Mouse (Mus musculus) midbrain, embryonic 11.5 days (tissue): ENCODE data around the gene Mrs2. TPM values are rescaled to one million over a fixed set of nuclear protein-coding genes. Genes with fewer than 3 reads are reported as not detected.
A peak's percentile ranks its signal among the peaks of the same experiment; 100 is the strongest.

ENCODE experiments used
- ATAC-seq: fragments of 200-750 bp; cut with Nextera tagmentation; 2 replicates; pipeline ENCODE4 v1.8.0; 2017; ENCODE audit warnings: moderate TSS enrichment, moderate library complexity; ENCODE audit not compliant: low FRiP score
- DNase-seq: peaks from one replicate; pipeline ENCODE4 v3.0.0; 2015; ENCODE audit warnings: low spot score; ENCODE audit errors: missing footprints
- H3K27ac ChIP-seq: fragments of 300-500 bp; sonication (generic); 2 replicates; pipeline ENCODE4 v1.5.1; 2014; ENCODE audit warnings: low read depth, low read length
- H3K27me3 ChIP-seq: fragments of 300-500 bp; sonication (generic); 2 replicates; pipeline ENCODE4 v1.6.1; 2014; ENCODE audit warnings: mild to moderate bottlenecking, low read length, moderate library complexity, mixed read lengths; ENCODE audit not compliant: control insufficient read depth, insufficient read depth
- H3K36me3 ChIP-seq: fragments of 300-500 bp; sonication (generic); 2 replicates; pipeline ENCODE4 v1.6.1; 2014; ENCODE audit warnings: mild to moderate bottlenecking, low read length, moderate library complexity, mixed read lengths; ENCODE audit not compliant: control insufficient read depth, insufficient read depth
- H3K4me1 ChIP-seq: fragments of 300-500 bp; sonication (generic); 2 replicates; pipeline ENCODE4 v1.6.1; 2014; ENCODE audit warnings: low read length; ENCODE audit not compliant: control insufficient read depth, insufficient read depth
- H3K4me2 ChIP-seq: fragments of 300-500 bp; sonication (generic); 2 replicates; pipeline ENCODE4 v1.6.1; 2014; ENCODE audit warnings: mild to moderate bottlenecking, moderate library complexity
- H3K4me3 ChIP-seq: fragments of 300-500 bp; sonication (generic); 2 replicates; pipeline ENCODE4 v1.5.1; 2014; ENCODE audit warnings: low read depth, low read length
- H3K9ac ChIP-seq: fragments of 300-500 bp; sonication (generic); 2 replicates; pipeline ENCODE4 v1.6.1; 2014; ENCODE audit warnings: low read length
- H3K9me3 ChIP-seq: fragments of 300-500 bp; sonication (generic); 2 replicates; pipeline ENCODE4 v1.6.1; 2016; ENCODE audit warnings: low read length; ENCODE audit not compliant: control insufficient read depth
- WGBS: fragments of 180-500 bp; shearing (Covaris S2); extraction: QIAGEN DNeasy Blood & Tissue Kit; methylation state at CpG from one replicate; pipeline ENCODE4 v1.1.7; 2014; 5-methylcytosine and 5-hydroxymethylcytosine counted together
- polyA plus RNA-seq: library from polyadenylated mRNA; unstranded; fragments of >200 nt; fragmentation: Nextera tagmentation; extraction: Ambion mirVana; gene quantifications from 2 replicates; pipeline ENCODE4 v1.2.1, GENCODE M21; 2014

Mrs2 gene
- polyA plus RNA-seq, 1 experiment from 2014 or later = 24.3 TPM

GRCm38 (mm10) chr13:24945567-24945966 lies 74.6 kb downstream of the Mrs2 start:
- Histone ChIP-seq H3K4me2 (no peak overlapping the region), H3K9ac (no peak overlapping the region), H3K27me3 (no peaks in the 10 kb centered on the region), H3K4me1 (no peaks in the 10 kb centered on the region), H3K27ac (no peak overlapping the region), H3K36me3 (no peaks in the 10 kb centered on the region), H3K4me3 (no peak overlapping the region), H3K9me3 (no peaks in the 10 kb centered on the region)
- DNase-seq (no peak), ATAC-seq (no peak)
- WGBS = 37% methylated on average over 4 of the region's 4 CpGs

GRCm38 (mm10) chr13:24943303-24943702 lies 76.9 kb downstream of the Mrs2 start:
- Histone ChIP-seq H3K36me3 (no peaks in the 10 kb centered on the region), H3K9me3 (no peaks in the 10 kb centered on the region), H3K9ac (no peak overlapping the region), H3K27ac (no peak overlapping the region), H3K4me1 (no peaks in the 10 kb centered on the region), H3K4me2 (no peak overlapping the region), H3K4me3 (no peak overlapping the region), H3K27me3 (no peaks in the 10 kb centered on the region; the same call in 1 of the 2 replicates)
- WGBS = 90% methylated on average over 8 of the region's 8 CpGs
- no peak for DNase-seq
- no peak for ATAC-seq

- H3K4me2 ChIP-seq = no peak within 1 kb of the TSS
- H3K4me3 ChIP-seq = no peak within 1 kb of the TSS
- no peaks in the 10 kb centered on the region; the same call in 1 of the 2 replicates for H3K27me3 ChIP-seq
- no peak within 1 kb of the TSS for H3K9ac ChIP-seq
- H3K36me3 ChIP-seq = no peaks in the 10 kb centered on the region
- ATAC-seq (0 out of 2 replicates have a peak, but pooled peaks have one; percentile 12), DNase-seq (no peak)
- H3K9me3 ChIP-seq = no peaks in the 10 kb centered on the region
- WGBS = 58% methylated on average over 17 of the region's 17 CpGs
- H3K4me1 ChIP-seq = 0 out of 2 replicates have a peak, but pooled peaks cover 2% of the 10 kb centered on the region
- H3K27ac ChIP-seq = no peak within 1 kb of the TSS
Observed at GRCm38 (mm10) chr13:24942512-24943282, 77.5 kb downstream of the Mrs2 start, which contains the start of gene Gpld1. TSS of gene Gpld1 (plus strand) at chr13:24943152.

- no peaks in the 10 kb centered on the region; the same call in 1 of the 2 replicates for H3K36me3 ChIP-seq
- ATAC-seq (no peak), DNase-seq (no peak)
- H3K27ac ChIP-seq = no peak overlapping the region
- 84% methylated on average over 9 of the region's 9 CpGs for WGBS
- peaks cover 2% of the 10 kb centered on the region; the same call in 1 of the 2 replicates for H3K4me1 ChIP-seq
- no peaks in the 10 kb centered on the region; the same call in 1 of the 2 replicates for H3K27me3 ChIP-seq
- H3K4me3 ChIP-seq = no peak overlapping the region
- H3K4me2 ChIP-seq = no peak overlapping the region
- no peak overlapping the region for H3K9ac ChIP-seq
- no peaks in the 10 kb centered on the region for H3K9me3 ChIP-seq
Observed at GRCm38 (mm10) chr13:24939472-24939871, 80.7 kb downstream of the Mrs2 start.

- no peak for ATAC-seq
- no peaks in the 10 kb centered on the region; the same call in 1 of the 2 replicates for H3K36me3 ChIP-seq
- no peak overlapping the region for H3K4me2 ChIP-seq
- no peaks in the 10 kb centered on the region for H3K9me3 ChIP-seq
- H3K9ac ChIP-seq = no peak overlapping the region
- H3K4me1 ChIP-seq = peaks cover 2% of the 10 kb centered on the region; the same call in 1 of the 2 replicates
- DNase-seq = no peak
- WGBS = 30% methylated on average over 9 of the region's 9 CpGs
- no peak overlapping the region for H3K27ac ChIP-seq
- H3K27me3 ChIP-seq = no peaks in the 10 kb centered on the region; the same call in 1 of the 2 replicates
- no peak overlapping the region for H3K4me3 ChIP-seq
Observed at GRCm38 (mm10) chr13:24938683-24939082, 81.5 kb downstream of the Mrs2 start.

- Histone ChIP-seq H3K4me2 (peak overlapping the region; percentile 90), H3K36me3 (no peaks in the 10 kb centered on the region; the same call in 1 of the 2 replicates), H3K4me3 (peak overlapping the region; percentile 90), H3K9me3 (no peaks in the 10 kb centered on the region), H3K9ac (peak overlapping the region; percentile 90), H3K27ac (no peak overlapping the region), H3K27me3 (no peaks in the 10 kb centered on the region; the same call in 1 of the 2 replicates), H3K4me1 (peaks cover 2% of the 10 kb centered on the region; the same call in 1 of the 2 replicates)
- DNase-seq = peak; percentile 96
- 18% methylated on average over 12 of the region's 12 CpGs for WGBS
- peak; percentile 51 for ATAC-seq
Observed at GRCm38 (mm10) chr13:24937839-24938166, 82.4 kb downstream of the Mrs2 start.

Other genes starting within 250 kb of the Mrs2 start
- gene BC005537, start 218.7 kb downstream of the Mrs2 start, polyA plus RNA-seq = 25.0 and 26.1 TPM in 2 replicates
- gene Acot13, start 188.8 kb downstream of the Mrs2 start, polyA plus RNA-seq = 53.5 and 58.8 TPM in 2 replicates
- 79.6 and 80.9 TPM in 2 replicates for gene Tdp2, start 188.7 kb downstream of the Mrs2 start, polyA plus RNA-seq
- gene D130043K22Rik, start 175.2 kb downstream of the Mrs2 start, polyA plus RNA-seq = 0.58 and 1.1 TPM in 2 replicates
- 8.6 and 9.1 TPM in 2 replicates for gene Aldh5a1, start 82.7 kb downstream of the Mrs2 start, polyA plus RNA-seq
- 0.23 and 0.47 TPM in 2 replicates for gene Gpld1, start 77.2 kb downstream of the Mrs2 start, polyA plus RNA-seq
- gene Dcdc2a, start 35.6 kb upstream of the Mrs2 start, polyA plus RNA-seq = 1.8 and 2.1 TPM in 2 replicates